Mouse (Mus musculus): Measurements from ENCODE around the gene Itpkc.

DNA sequence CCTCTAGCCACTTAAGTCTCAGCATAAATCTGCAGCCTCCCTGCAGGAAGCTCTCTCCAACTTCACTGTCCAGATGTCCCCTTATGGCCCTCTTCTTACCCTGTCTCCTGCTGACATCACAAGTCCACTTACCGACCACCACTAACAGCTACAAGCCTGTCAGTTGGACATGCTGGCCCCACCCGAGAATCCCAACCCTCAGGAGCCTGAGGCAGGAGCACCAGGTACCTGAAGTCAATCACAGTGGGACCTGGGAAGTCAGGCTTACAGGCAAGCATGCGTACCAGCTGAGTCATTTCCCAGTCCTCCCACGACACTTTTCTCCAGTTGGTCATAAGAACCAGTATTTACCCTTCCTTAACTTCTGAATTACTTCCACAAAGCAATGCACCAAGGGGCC, 34.7 kb downstream of the Itpkc start:
- TF ChIP-seq POLR2A (IDR thresholded peaks at IDR 0.05; ENCODE audit: borderline replicate concordance, low read depth, low read length) (no peak), CTCF (IDR thresholded peaks at IDR 0.05; ENCODE audit: low read depth, low read length) (no peak)

Data from bone marrow macrophage, adult 2 months (primary cell).